Mouse (Mus musculus): Measurements from ENCODE around the gene Cadps2. TPM values are rescaled to one million over a fixed set of nuclear protein-coding genes. Genes with fewer than 3 reads are reported as not detected.

Cadps2 gene
- polyA plus RNA-seq, 1 experiment from 2014 or later = 3.4 TPM

GRCm38 (mm10) chr6:23306046-23306445 is 533.2 kb downstream of the Cadps2 start:
- no peaks in the 10 kb centered on the region for H3K4me1 ChIP-seq
- no peak overlapping the region for H3K27ac ChIP-seq
- no peaks in the 10 kb centered on the region for H3K9me3 ChIP-seq
- H3K4me3 ChIP-seq = no peak overlapping the region
- H3K27me3 ChIP-seq (replicated peaks) = no peaks in the 10 kb centered on the region
- WGBS = 84% methylated on average over 6 of the region's 6 CpGs
- ATAC-seq (ENCODE audit: low FRiP score, low read depth) = no peak
- H3K9ac ChIP-seq = no peak overlapping the region
- no peak overlapping the region for H3K4me2 ChIP-seq (replicated peaks)
- H3K36me3 ChIP-seq = no peaks in the 10 kb centered on the region

- Histone ChIP-seq H3K9ac (no peak overlapping the region), H3K4me1 (no peaks in the 10 kb centered on the region), H3K27me3 (replicated peaks) (no peaks in the 10 kb centered on the region), H3K9me3 (no peaks in the 10 kb centered on the region), H3K4me2 (replicated peaks) (no peak overlapping the region), H3K4me3 (no peak overlapping the region), H3K36me3 (no peaks in the 10 kb centered on the region), H3K27ac (no peak overlapping the region)
- WGBS = 90% methylated on average over 2 of the region's 2 CpGs
- no peak for ATAC-seq (ENCODE audit: low FRiP score, low read depth)
Measured at GRCm38 (mm10) chr6:23298596-23298995, 540.6 kb downstream of the Cadps2 start.

- ATAC-seq (ENCODE audit: low FRiP score, low read depth) = no peak
- 93% methylated on average over 4 of the region's 4 CpGs for WGBS
- no peak overlapping the region for H3K27ac ChIP-seq
Measured at GRCm38 (mm10) chr6:23294685-23295084, 544.5 kb downstream of the Cadps2 start.

GRCm38 (mm10) chr6:23288752-23289151 is 550.5 kb downstream of the Cadps2 start:
- H3K27ac ChIP-seq = no peak overlapping the region
- H3K4me1 ChIP-seq = no peaks in the 10 kb centered on the region
- H3K27me3 ChIP-seq (replicated peaks) = peaks cover under 1% of the 10 kb centered on the region; the same call in 1 of the 2 replicates
- WGBS = 86% methylated on average over 4 of the region's 4 CpGs
- no peaks in the 10 kb centered on the region for H3K9me3 ChIP-seq
- ATAC-seq (ENCODE audit: low FRiP score, low read depth) = no peak
- no peak overlapping the region for H3K4me3 ChIP-seq
- H3K36me3 ChIP-seq = no peaks in the 10 kb centered on the region
- no peak overlapping the region for H3K4me2 ChIP-seq (replicated peaks)
- H3K9ac ChIP-seq = no peak overlapping the region

More at GRCm38 (mm10) chr6:23294685-23295084, 544.5 kb downstream of the Cadps2 start:
- Histone ChIP-seq H3K9me3 (no peaks in the 10 kb centered on the region), H3K27me3 (replicated peaks) (no peaks in the 10 kb centered on the region), H3K4me2 (replicated peaks) (no peak overlapping the region), H3K9ac (no peak overlapping the region), H3K36me3 (no peaks in the 10 kb centered on the region), H3K4me3 (no peak overlapping the region), H3K4me1 (no peaks in the 10 kb centered on the region)

GRCm38 (mm10) chr6:23281514-23281820 is 557.8 kb downstream of the Cadps2 start:
- H3K4me1 ChIP-seq = 0 out of 2 replicates have a peak, but pooled peaks cover 2% of the 10 kb centered on the region
- peaks cover 26% of the 10 kb centered on the region for H3K27me3 ChIP-seq (replicated peaks)
- H3K27ac ChIP-seq = no peak overlapping the region
- no peak overlapping the region for H3K9ac ChIP-seq
- H3K36me3 ChIP-seq = no peaks in the 10 kb centered on the region
- no peak overlapping the region for H3K4me3 ChIP-seq
- peak; percentile 41 for ATAC-seq (ENCODE audit: low FRiP score, low read depth)
- H3K4me2 ChIP-seq (replicated peaks) = no peak overlapping the region
- H3K9me3 ChIP-seq = no peaks in the 10 kb centered on the region
- 48% methylated on average over 9 of the region's 9 CpGs for WGBS

GRCm38 (mm10) chr6:23280811-23281513 is 558.3 kb downstream of the Cadps2 start:
- ATAC-seq (ENCODE audit: low FRiP score, low read depth) = peak; percentile 90
- H3K4me3 ChIP-seq = no peak overlapping the region
- no peaks in the 10 kb centered on the region for H3K36me3 ChIP-seq
- H3K4me2 ChIP-seq (replicated peaks) = no peak overlapping the region
- no peaks in the 10 kb centered on the region for H3K9me3 ChIP-seq
- no peak overlapping the region for H3K27ac ChIP-seq
- H3K9ac ChIP-seq = no peak overlapping the region
- WGBS = 16% methylated on average over 15 of the region's 15 CpGs
- 0 out of 2 replicates have a peak, but pooled peaks cover 2% of the 10 kb centered on the region for H3K4me1 ChIP-seq
- H3K27me3 ChIP-seq (replicated peaks) = peaks cover 26% of the 10 kb centered on the region

- Histone ChIP-seq H3K9ac (no peak overlapping the region), H3K27ac (no peak overlapping the region), H3K4me3 (no peak overlapping the region), H3K9me3 (no peaks in the 10 kb centered on the region), H3K4me2 (replicated peaks) (peak overlapping the region; percentile 31), H3K36me3 (no peaks in the 10 kb centered on the region), H3K27me3 (replicated peaks) (peaks cover 11% of the 10 kb centered on the region), H3K4me1 (peaks cover 12% of the 10 kb centered on the region)
- WGBS = 19% methylated on average over 4 of the region's 4 CpGs
- ATAC-seq (ENCODE audit: low FRiP score, low read depth) = peak; percentile 51; the same call in 1 of the 2 replicates
Measured at GRCm38 (mm10) chr6:23273483-23273882, 565.7 kb downstream of the Cadps2 start.

GRCm38 (mm10) chr6:23272979-23273378 is 566.2 kb downstream of the Cadps2 start:
- peak overlapping the region; percentile 31 for H3K4me2 ChIP-seq (replicated peaks)
- H3K27ac ChIP-seq = no peak overlapping the region
- no peaks in the 10 kb centered on the region for H3K36me3 ChIP-seq
- no peak overlapping the region for H3K9ac ChIP-seq
- peak; percentile 96 for ATAC-seq (ENCODE audit: low FRiP score, low read depth)
- no peak overlapping the region for H3K4me3 ChIP-seq
- 1% methylated on average over 11 of the region's 11 CpGs for WGBS
- H3K27me3 ChIP-seq (replicated peaks) = peaks cover 10% of the 10 kb centered on the region
- peaks cover 12% of the 10 kb centered on the region for H3K4me1 ChIP-seq
- H3K9me3 ChIP-seq = no peaks in the 10 kb centered on the region

GRCm38 (mm10) chr6:23272542-23272941 is 566.7 kb downstream of the Cadps2 start:
- peak; percentile 11; the same call in 1 of the 2 replicates for ATAC-seq (ENCODE audit: low FRiP score, low read depth)
- Histone ChIP-seq H3K4me1 (peaks cover 12% of the 10 kb centered on the region), H3K36me3 (no peaks in the 10 kb centered on the region), H3K27ac (no peak overlapping the region), H3K9me3 (no peaks in the 10 kb centered on the region), H3K4me3 (no peak overlapping the region), H3K4me2 (replicated peaks) (peak overlapping the region; percentile 31), H3K9ac (no peak overlapping the region), H3K27me3 (replicated peaks) (peaks cover 14% of the 10 kb centered on the region)
- WGBS = 5% methylated on average over 7 of the region's 7 CpGs

- Histone ChIP-seq H3K27ac (no peak overlapping the region), H3K4me1 (peaks cover 9% of the 10 kb centered on the region), H3K27me3 (replicated peaks) (peaks cover 80% of the 10 kb centered on the region), H3K9me3 (no peaks in the 10 kb centered on the region), H3K4me3 (peak overlapping the region; percentile 12; the same call in 1 of the 2 replicates), H3K9ac (no peak overlapping the region), H3K4me2 (replicated peaks) (peak overlapping the region; percentile 39), H3K36me3 (no peaks in the 10 kb centered on the region)
- peak; percentile 10; the same call in 1 of the 2 replicates for ATAC-seq (ENCODE audit: low FRiP score, low read depth)
- WGBS = 1% methylated on average over 9 of the region's 9 CpGs
Measured at GRCm38 (mm10) chr6:23260738-23261050, 578.5 kb downstream of the Cadps2 start.

- H3K27ac ChIP-seq = no peak overlapping the region
- peaks cover 83% of the 10 kb centered on the region for H3K27me3 ChIP-seq (replicated peaks)
- H3K4me2 ChIP-seq (replicated peaks) = peak overlapping the region; percentile 39
- H3K4me1 ChIP-seq = peaks cover 9% of the 10 kb centered on the region
- no peaks in the 10 kb centered on the region for H3K36me3 ChIP-seq
- WGBS = 2% methylated on average over 36 of the region's 36 CpGs
- peak; percentile 18; the same call in 1 of the 2 replicates for ATAC-seq (ENCODE audit: low FRiP score, low read depth)
- H3K9ac ChIP-seq = no peak overlapping the region
- H3K4me3 ChIP-seq = peak overlapping the region; percentile 12; the same call in 1 of the 2 replicates
- no peaks in the 10 kb centered on the region for H3K9me3 ChIP-seq
Measured at GRCm38 (mm10) chr6:23260016-23260737, 579.0 kb downstream of the Cadps2 start.

- Histone ChIP-seq H3K9me3 (no peaks in the 10 kb centered on the region), H3K4me1 (peaks cover 17% of the 10 kb centered on the region), H3K4me3 (no peak overlapping the region), H3K36me3 (no peaks in the 10 kb centered on the region), H3K27ac (no peak overlapping the region), H3K27me3 (replicated peaks) (peaks cover 93% of the 10 kb centered on the region), H3K4me2 (replicated peaks) (no peak overlapping the region), H3K9ac (no peak overlapping the region)
- 16% methylated on average over 3 of the region's 3 CpGs for WGBS
- ATAC-seq (ENCODE audit: low FRiP score, low read depth) = no peak
Measured at GRCm38 (mm10) chr6:23257981-23258380, 581.2 kb downstream of the Cadps2 start.
